ENCODE assay signal across 8 mouse cellular contexts in genomic region chr10:40883644-40884278, GRCm38 (mm10). TPM values are rescaled to one million over a fixed set of nuclear protein-coding genes. Genes with fewer than 3 reads are reported as not detected.
DNase-seq lines count a peak whose midpoint lies in the region; ATAC-seq and TF ChIP-seq lines count a peak whose summit lies in the region.

No protein-coding gene starts in this region.

- peak; percentile 55 to 89; a peak in 3 of 4 replicates for TF ChIP-seq POLR2A in MEL (IDR thresholded peaks at IDR 0.05; ENCODE audit: control insufficient read depth in 1 of 2, insufficient read depth in 1 of 2, low read depth in 1 of 2, low read length in 2 of 2, poor library complexity in 1 of 2)

- under 1% methylated on average over 78 of the region's 87 CpGs for WGBS in kidney, postnatal 0 days
- WGBS in forebrain, embryonic 13.5 days = under 1% methylated on average over 60 of the region's 87 CpGs
- WGBS in limb, embryonic 12.5 days = 1% methylated on average over 83 of the region's 87 CpGs
- WGBS in stomach, embryonic 14.5 days = under 1% methylated on average over 76 of the region's 87 CpGs

- TF ChIP-seq CTCF in kidney, postnatal 0 days (IDR thresholded peaks at IDR 0.05; ENCODE audit: low read depth) = no peak; the same call in 1 of the 2 replicates
- no peak for TF ChIP-seq CTCF in MEL (IDR thresholded peaks at IDR 0.05 in 2 of 3, conservative IDR thresholded peaks at IDR 0.05 in 1 of 3; ENCODE audit: control insufficient read depth in 1 of 3, insufficient read depth in 1 of 3, low read depth in 2 of 3, low read length in 3 of 3, poor library complexity in 1 of 3, severe bottlenecking in 1 of 3)

- peak overlapping the region; percentile 67 for H3K4me3 ChIP-seq in kidney, postnatal 0 days (replicated peaks; ENCODE audit: low read depth, low read length)
- peak overlapping the region; percentile 93 to 96 for H3K4me3 ChIP-seq in MEL (ENCODE audit: control insufficient read depth in 1 of 2, insufficient read depth in 1 of 2, low read depth in 2 of 2, low read length in 2 of 2)
- H3K4me3 ChIP-seq in forebrain, embryonic 13.5 days = peak overlapping the region; percentile 85
- H3K4me3 ChIP-seq in limb, embryonic 12.5 days (replicated peaks) = peak overlapping the region; percentile 79
- peak overlapping the region; percentile 96 for H3K4me3 ChIP-seq in stomach, embryonic 14.5 days (ENCODE audit: low read depth, low read length)

- H3K4me2 ChIP-seq in kidney, postnatal 0 days (ENCODE audit: low read length) = peak overlapping the region; percentile 80
- H3K4me2 ChIP-seq in forebrain, embryonic 13.5 days = peak overlapping the region; percentile 62
- H3K4me2 ChIP-seq in limb, embryonic 12.5 days = peak overlapping the region; percentile 70
- peak overlapping the region; percentile 88 for H3K4me2 ChIP-seq in stomach, embryonic 14.5 days (replicated peaks; ENCODE audit: low read depth, low read length)

- peak overlapping the region; percentile 76 for H3K27ac ChIP-seq in kidney, postnatal 0 days
- H3K27ac ChIP-seq in MEL (ENCODE audit: control insufficient read depth, low read depth, low read length) = peak overlapping the region; percentile 80
- H3K27ac ChIP-seq in forebrain, embryonic 13.5 days = peak overlapping the region; percentile 99
- peak overlapping the region; percentile 96 for H3K27ac ChIP-seq in limb, embryonic 12.5 days
- peak overlapping the region; percentile 89 for H3K27ac ChIP-seq in stomach, embryonic 14.5 days (ENCODE audit: low read length)

- H3K9ac ChIP-seq in kidney, postnatal 0 days (ENCODE audit: low read depth, low read length) = peak overlapping the region; percentile 74
- H3K9ac ChIP-seq in MEL (ENCODE audit: control insufficient read depth, low read depth, low read length, poor library complexity, severe bottlenecking) = peak overlapping the region; percentile 93
- peak overlapping the region; percentile 97 for H3K9ac ChIP-seq in forebrain, embryonic 13.5 days
- peak overlapping the region; percentile 89 for H3K9ac ChIP-seq in limb, embryonic 12.5 days (replicated peaks)
- H3K9ac ChIP-seq in stomach, embryonic 14.5 days (replicated peaks; ENCODE audit: low read depth, low read length) = peak overlapping the region; percentile 77

- TF ChIP-seq RAD21 in MEL (IDR thresholded peaks at IDR 0.05; ENCODE audit: low read depth, low read length) = no peak

- no peaks in the 10 kb centered on the region for H3K27me3 ChIP-seq in kidney, postnatal 0 days (ENCODE audit: insufficient read depth, low read length)
- H3K27me3 ChIP-seq in MEL (ENCODE audit: control insufficient read depth in 1 of 2, insufficient read depth in 2 of 2, low read length in 2 of 2) = no peaks in the 10 kb centered on the region
- no peaks in the 10 kb centered on the region for H3K27me3 ChIP-seq in forebrain, embryonic 13.5 days
- no peaks in the 10 kb centered on the region for H3K27me3 ChIP-seq in limb, embryonic 12.5 days
- no peaks in the 10 kb centered on the region for H3K27me3 ChIP-seq in stomach, embryonic 14.5 days (ENCODE audit: control insufficient read depth, insufficient read depth, low read length)

- ATAC-seq in kidney, postnatal 0 days (replicated peaks; ENCODE audit: low FRiP score, low read depth) = peak; percentile 85
- peak; percentile 91 for ATAC-seq in forebrain, embryonic 13.5 days
- peak; percentile 88 for ATAC-seq in limb, embryonic 12.5 days (ENCODE audit: insufficient number of reproducible peaks, insufficient read depth, low FRiP score, low TSS enrichment, low read depth)
- ATAC-seq in stomach, embryonic 14.5 days (ENCODE audit: insufficient number of reproducible peaks, insufficient read depth, low FRiP score, low read depth) = peak; percentile 79

- no peak for TF ChIP-seq EP300 in MEL (IDR thresholded peaks at IDR 0.05; ENCODE audit: low read depth in 1 of 2, low read length in 2 of 2)

- peak; percentile 87 for DNase-seq in kidney, postnatal 0 days (ENCODE audit: low spot score)
- DNase-seq in kidney, postnatal 4 days = no peak
- no peak for DNase-seq in MEL (ENCODE audit: low read depth, low spot score)
- DNase-seq in adrenal gland, postnatal 14 days = no peak
- no peak for DNase-seq in urinary bladder, postnatal 36 days (ENCODE audit: low spot score in 2 of 2)

- no peaks in the 10 kb centered on the region for H3K36me3 ChIP-seq in kidney, postnatal 0 days (ENCODE audit: insufficient read depth, low read length)
- peaks cover 0 to 14% of the 10 kb centered on the region in 2 experiments; a peak in 2 of 4 replicates for H3K36me3 ChIP-seq in MEL (ENCODE audit: control insufficient read depth in 1 of 2, insufficient read depth in 2 of 2, low read length in 2 of 2)
- no peaks in the 10 kb centered on the region for H3K36me3 ChIP-seq in forebrain, embryonic 13.5 days (ENCODE audit: poor library complexity, severe bottlenecking)
- H3K36me3 ChIP-seq in limb, embryonic 12.5 days = peaks cover 5% of the 10 kb centered on the region; the same call in 1 of the 2 replicates
- H3K36me3 ChIP-seq in stomach, embryonic 14.5 days (ENCODE audit: control insufficient read depth, insufficient read depth, low read length) = no peaks in the 10 kb centered on the region

- peaks cover 7% of the 10 kb centered on the region; the same call in 1 of the 2 replicates for H3K4me1 ChIP-seq in kidney, postnatal 0 days (replicated peaks; ENCODE audit: insufficient read depth, low read length)
- peaks cover 4% of the 10 kb centered on the region in 2 experiments; a peak in 3 of 4 replicates for H3K4me1 ChIP-seq in MEL (ENCODE audit: control insufficient read depth in 1 of 2, insufficient read depth in 2 of 2, low read length in 2 of 2)
- peaks cover 28% of the 10 kb centered on the region for H3K4me1 ChIP-seq in forebrain, embryonic 13.5 days
- H3K4me1 ChIP-seq in limb, embryonic 12.5 days (replicated peaks) = peaks cover 15% of the 10 kb centered on the region
- peaks cover 6% of the 10 kb centered on the region; the same call in 1 of the 2 replicates for H3K4me1 ChIP-seq in stomach, embryonic 14.5 days (ENCODE audit: control insufficient read depth, insufficient read depth, low read length)

- peaks cover 36% of the 10 kb centered on the region for H3K79me2 ChIP-seq in MEL (ENCODE audit: control insufficient read depth, insufficient read depth, low read length, poor library complexity)

- H3K9me3 ChIP-seq in kidney, postnatal 0 days (replicated peaks; ENCODE audit: low read length) = no peaks in the 10 kb centered on the region
- no peaks in the 10 kb centered on the region for H3K9me3 ChIP-seq in MEL (replicated peaks; ENCODE audit: insufficient read depth, low read length)
- no peaks in the 10 kb centered on the region for H3K9me3 ChIP-seq in forebrain, embryonic 13.5 days (replicated peaks)
- H3K9me3 ChIP-seq in limb, embryonic 12.5 days = no peaks in the 10 kb centered on the region
- no peaks in the 10 kb centered on the region for H3K9me3 ChIP-seq in stomach, embryonic 14.5 days (ENCODE audit: control insufficient read depth, low read depth, low read length)

TF ChIP-seq in MEL, 35 proteins besides CTCF, POLR2A, EP300 and RAD21 (continues in another document):
- TF ChIP-seq POLR2AphosphoS2 (IDR thresholded peaks at IDR 0.05; ENCODE audit: low read length) (0 out of 2 replicates have a peak, but pooled peaks have one; percentile 40), HCFC1 (IDR thresholded peaks at IDR 0.05; ENCODE audit: low read depth, low read length) (no peak), MEF2A (IDR thresholded peaks at IDR 0.05; ENCODE audit: extremely low read depth, insufficient replicate concordance, low read depth, low read length, poor library complexity, severe bottlenecking) (no peak), RCOR1 (IDR thresholded peaks at IDR 0.05; ENCODE audit: low read depth, low read length) (no peak), USF2 (IDR thresholded peaks at IDR 0.05; ENCODE audit: borderline replicate concordance in 1 of 2, insufficient read depth in 1 of 2, low read depth in 1 of 2, low read length in 2 of 2) (no peak), POLR2AphosphoS5 (IDR thresholded peaks at IDR 0.05; ENCODE audit: borderline replicate concordance, low read depth, low read length) (no peak), ZC3H11A (IDR thresholded peaks at IDR 0.05; ENCODE audit: low read depth, low read length) (no peak), ZNF384 (IDR thresholded peaks at IDR 0.05; ENCODE audit: low read depth, low read length) (no peak), MAX (IDR thresholded peaks at IDR 0.05; ENCODE audit: low read length) (peak; percentile 61; the same call in 1 of the 2 replicates), MYB (IDR thresholded peaks at IDR 0.05; ENCODE audit: low read depth, low read length) (no peak), MAZ (IDR thresholded peaks at IDR 0.05; ENCODE audit: low read depth, low read length) (peak; percentile 92), MAFK (IDR thresholded peaks at IDR 0.05; ENCODE audit: borderline replicate concordance, low read depth, low read length) (no peak), SIN3A (IDR thresholded peaks at IDR 0.05; ENCODE audit: low read length) (no peak), ETS1 (IDR thresholded peaks at IDR 0.05; ENCODE audit: low read depth, low read length) (peak; percentile 7; the same call in 1 of the 2 replicates), TCF12 (IDR thresholded peaks at IDR 0.05; ENCODE audit: low read depth, low read length) (peak; percentile 14; the same call in 1 of the 2 replicates), SMC3 (IDR thresholded peaks at IDR 0.05; ENCODE audit: low read depth, low read length) (no peak)

RNA-seq across cellular contexts. Expression of gene Wasf1, which starts 0.5 kb away (rescaled TPM):
- 13.2 TPM in 2 replicates for polyA plus RNA-seq in kidney, postnatal 0 days (2015; fragmentation: Nextera tagmentation; extraction: Ambion mirVana)
- 1.6 and 2.0 TPM in 2 replicates for total RNA-seq in MEL (2012; rRNA removed)
- 10 to 100 TPM in 1 of 2 experiments, not detected in 1; 14.4 TPM for polyA plus RNA-seq in MEL (2012; ENCODE audit: insufficient read depth in 1 of 2, insufficient read length in 2 of 2, low read depth in 1 of 2, low replicate concordance in 2 of 2, missing spikeins in 1 of 2)
- 61.5 and 65.6 TPM in 2 replicates for polyA plus RNA-seq in forebrain, embryonic 13.5 days (2015; fragmentation: Nextera tagmentation; extraction: Ambion mirVana)
- 31.3 and 35.5 TPM in 2 replicates for polyA plus RNA-seq in limb, embryonic 12.5 days (2016; fragmentation: Nextera tagmentation; extraction: Ambion mirVana)
- 17.6 and 18.8 TPM in 2 replicates for polyA plus RNA-seq in stomach, embryonic 14.5 days (2014; fragmentation: Nextera tagmentation; extraction: Ambion mirVana)
- 5.6 and 6.9 TPM in 2 replicates for total RNA-seq in adrenal gland, postnatal 14 days (2021)

RNA-seq across cellular contexts. Expression of gene Cdc40, which starts 0.7 kb away (rescaled TPM):
- polyA plus RNA-seq in kidney, postnatal 0 days (2015; fragmentation: Nextera tagmentation; extraction: Ambion mirVana) = 25.0 and 28.2 TPM in 2 replicates
- total RNA-seq in MEL (2012; rRNA removed) = 11.9 and 12.8 TPM in 2 replicates
- 10 to 100 TPM; 35.5 to 68.5 TPM for polyA plus RNA-seq in MEL (2012; ENCODE audit: insufficient read depth in 1 of 2, insufficient read length in 2 of 2, low read depth in 1 of 2, low replicate concordance in 2 of 2, missing spikeins in 1 of 2)
- polyA plus RNA-seq in forebrain, embryonic 13.5 days (2015; fragmentation: Nextera tagmentation; extraction: Ambion mirVana) = 33.8 and 35.0 TPM in 2 replicates
- polyA plus RNA-seq in limb, embryonic 12.5 days (2016; fragmentation: Nextera tagmentation; extraction: Ambion mirVana) = 39.6 and 41.7 TPM in 2 replicates
- polyA plus RNA-seq in stomach, embryonic 14.5 days (2014; fragmentation: Nextera tagmentation; extraction: Ambion mirVana) = 32.9 and 35.7 TPM in 2 replicates
- 24.0 and 28.0 TPM in 2 replicates for total RNA-seq in adrenal gland, postnatal 14 days (2021)
